Mouse (Mus musculus) olfactory bulb, adult 2 months (tissue): Measurements from ENCODE around the gene Dusp1.

Source experiments
- CTCF ChIP-seq: fragments of 200-500 bp; IDR thresholded peaks from 2 replicates; pipeline ENCODE4 v1.5.1; 2012; ENCODE audit warnings: low read depth, mild to moderate bottlenecking, low read length, moderate library complexity; ENCODE audit not compliant: insufficient read depth
- POLR2A ChIP-seq: fragments of 200-500 bp; IDR thresholded peaks from 2 replicates; pipeline ENCODE4 v1.6.1; 2012; ENCODE audit warnings: mild to moderate bottlenecking, low read depth, low read length, moderate library complexity; ENCODE audit not compliant: insufficient read depth

GRCm38 (mm10) chr17:26580873-26581401 lies 19.0 kb upstream of the Dusp1 start:
- TF ChIP-seq CTCF: no peak
- no peak for TF ChIP-seq POLR2A
